In genomic region chr9:121494006-121494767, GRCm38 (mm10) we compare ENCODE assay signal across 7 mouse cellular contexts. TPM values are rescaled to one million over a fixed set of nuclear protein-coding genes. Genes with fewer than 3 reads are reported as not detected.
DNase-seq lines count a peak whose midpoint lies in the region; ATAC-seq and TF ChIP-seq lines count a peak whose summit lies in the region.

No protein-coding gene starts in this region.

- TF ChIP-seq EP300 in liver, postnatal 0 days (IDR thresholded peaks at IDR 0.05; ENCODE audit: low read depth), result no peak

- no peak for TF ChIP-seq CTCF in liver, postnatal 0 days (IDR thresholded peaks at IDR 0.05; ENCODE audit: low read depth)

- no peak overlapping the region for H3K9ac ChIP-seq in liver, embryonic 12.5 days
- no peak overlapping the region for H3K9ac ChIP-seq in liver, postnatal 0 days (replicated peaks)
- peak overlapping the region; percentile 31; the same call in 1 of the 2 replicates for H3K9ac ChIP-seq in embryonic facial prominence, embryonic 14.5 days (ENCODE audit: low read depth, low read length)
- no peak overlapping the region for H3K9ac ChIP-seq in stomach, embryonic 14.5 days (replicated peaks; ENCODE audit: low read depth, low read length)

- 6% methylated on average over 48 of the region's 48 CpGs for WGBS in liver, embryonic 12.5 days (ENCODE audit: insufficient replicate concordance)
- 5% methylated on average over 48 of the region's 48 CpGs for whole genome bisulfite sequencing in liver, postnatal 0 days (ENCODE audit: insufficient replicate concordance)
- 2% methylated on average over 45 of the region's 48 CpGs for WGBS in embryonic facial prominence, embryonic 14.5 days
- WGBS in limb, embryonic 10.5 days, result 3% methylated on average over 48 of the region's 48 CpGs
- 3% methylated on average over 46 of the region's 48 CpGs for WGBS in stomach, embryonic 14.5 days

- H3K27ac ChIP-seq in liver, embryonic 12.5 days, result no peak overlapping the region
- no peak overlapping the region for H3K27ac ChIP-seq in liver, postnatal 0 days (ENCODE audit: low read depth)
- no peak overlapping the region for H3K27ac ChIP-seq in embryonic facial prominence, embryonic 14.5 days (replicated peaks; ENCODE audit: low read depth, low read length)
- H3K27ac ChIP-seq in limb, embryonic 10.5 days, result no peak overlapping the region
- no peak overlapping the region for H3K27ac ChIP-seq in stomach, embryonic 14.5 days (ENCODE audit: low read length)

- intact Hi-C loops in left cerebral cortex, postnatal 4 days (cut with DNase I), result loop anchor here (5.0 kb wide), 1 partner anchor 108 kb away; no protein-coding TSS in a partner anchor

- H3K27me3 ChIP-seq in liver, embryonic 12.5 days (replicated peaks), result peaks cover 72% of the 10 kb centered on the region
- peaks cover 45% of the 10 kb centered on the region for H3K27me3 ChIP-seq in liver, postnatal 0 days (ENCODE audit: insufficient read depth, low read length)
- peaks cover 60% of the 10 kb centered on the region for H3K27me3 ChIP-seq in embryonic facial prominence, embryonic 14.5 days (replicated peaks; ENCODE audit: control insufficient read depth, insufficient read depth, low read length)
- H3K27me3 ChIP-seq in limb, embryonic 10.5 days (ENCODE audit: low read depth, poor library complexity, severe bottlenecking), result peaks cover 64% of the 10 kb centered on the region
- H3K27me3 ChIP-seq in stomach, embryonic 14.5 days (ENCODE audit: control insufficient read depth, insufficient read depth, low read length), result peaks cover 22% of the 10 kb centered on the region

- no peaks in the 10 kb centered on the region for H3K36me3 ChIP-seq in liver, embryonic 12.5 days
- H3K36me3 ChIP-seq in liver, postnatal 0 days (replicated peaks; ENCODE audit: insufficient read depth, low read length), result no peaks in the 10 kb centered on the region
- H3K36me3 ChIP-seq in embryonic facial prominence, embryonic 14.5 days (ENCODE audit: control insufficient read depth, insufficient read depth, low read length), result no peaks in the 10 kb centered on the region
- no peaks in the 10 kb centered on the region for H3K36me3 ChIP-seq in limb, embryonic 10.5 days
- H3K36me3 ChIP-seq in stomach, embryonic 14.5 days (ENCODE audit: control insufficient read depth, insufficient read depth, low read length), result no peaks in the 10 kb centered on the region

- H3K4me2 ChIP-seq in liver, embryonic 12.5 days, result peak overlapping the region; percentile 45; the same call in 1 of the 2 replicates
- no peak overlapping the region for H3K4me2 ChIP-seq in liver, postnatal 0 days (ENCODE audit: low read depth, low read length)
- peak overlapping the region; percentile 55 for H3K4me2 ChIP-seq in embryonic facial prominence, embryonic 14.5 days (ENCODE audit: low read depth, low read length)
- peak overlapping the region; percentile 39 for H3K4me2 ChIP-seq in stomach, embryonic 14.5 days (replicated peaks; ENCODE audit: low read depth, low read length)

- H3K4me3 ChIP-seq in liver, embryonic 12.5 days, result peak overlapping the region; percentile 7; the same call in 1 of the 2 replicates
- H3K4me3 ChIP-seq in liver, postnatal 0 days (ENCODE audit: low read depth, low read length), result no peak overlapping the region
- peak overlapping the region; percentile 33 for H3K4me3 ChIP-seq in embryonic facial prominence, embryonic 14.5 days (ENCODE audit: low read depth, low read length)
- H3K4me3 ChIP-seq in limb, embryonic 10.5 days, result peak overlapping the region; percentile 48
- H3K4me3 ChIP-seq in stomach, embryonic 14.5 days (ENCODE audit: low read depth, low read length), result peak overlapping the region; percentile 23

- H3K9me3 ChIP-seq in liver, embryonic 12.5 days (replicated peaks), result no peaks in the 10 kb centered on the region
- no peaks in the 10 kb centered on the region for H3K9me3 ChIP-seq in liver, postnatal 0 days (ENCODE audit: low read length)
- no peaks in the 10 kb centered on the region for H3K9me3 ChIP-seq in embryonic facial prominence, embryonic 14.5 days (ENCODE audit: control insufficient read depth, low read length)
- H3K9me3 ChIP-seq in limb, embryonic 10.5 days (replicated peaks), result no peaks in the 10 kb centered on the region
- no peaks in the 10 kb centered on the region for H3K9me3 ChIP-seq in stomach, embryonic 14.5 days (ENCODE audit: control insufficient read depth, low read depth, low read length)

- no peak for ATAC-seq in liver, embryonic 12.5 days
- no peak for ATAC-seq in liver, postnatal 0 days
- ATAC-seq in embryonic facial prominence, embryonic 14.5 days (ENCODE audit: low read depth), result peak; percentile 28; the same call in 1 of the 2 replicates
- no peak for ATAC-seq in stomach, embryonic 14.5 days (ENCODE audit: insufficient number of reproducible peaks, insufficient read depth, low FRiP score, low read depth)

- no peak for DNase-seq in liver, postnatal 0 days
- DNase-seq in embryonic facial prominence, embryonic 14.5 days (ENCODE audit: low spot score), result peak; percentile 8
- DNase-seq in limb, embryonic 10.5 days (ENCODE audit: low spot score), result peak; percentile 57
- no peak for DNase-seq in urinary bladder, postnatal 4 days (ENCODE audit: low spot score in 2 of 2)
- DNase-seq in left cerebral cortex, postnatal 4 days, result no peak

- H3K4me1 ChIP-seq in liver, embryonic 12.5 days, result no peaks in the 10 kb centered on the region
- no peaks in the 10 kb centered on the region for H3K4me1 ChIP-seq in liver, postnatal 0 days (ENCODE audit: insufficient read depth)
- H3K4me1 ChIP-seq in embryonic facial prominence, embryonic 14.5 days (ENCODE audit: control insufficient read depth, insufficient read depth, low read length), result no peaks in the 10 kb centered on the region
- H3K4me1 ChIP-seq in limb, embryonic 10.5 days, result peaks cover 22% of the 10 kb centered on the region
- H3K4me1 ChIP-seq in stomach, embryonic 14.5 days (ENCODE audit: control insufficient read depth, insufficient read depth, low read length), result peaks cover 15% of the 10 kb centered on the region; the same call in 1 of the 2 replicates

RNA-seq across cellular contexts. Expression of gene Cck, which starts 1.3 kb away (rescaled TPM):
- 1.2 and 1.5 TPM in 2 replicates for polyA plus RNA-seq in liver, embryonic 12.5 days (2016; fragmentation: Nextera tagmentation; extraction: Ambion mirVana)
- not detected in 2 replicates for polyA plus RNA-seq in liver, postnatal 0 days (2015; fragmentation: Nextera tagmentation; extraction: Ambion mirVana)
- polyA plus RNA-seq in embryonic facial prominence, embryonic 14.5 days (2014; fragmentation: Nextera tagmentation; extraction: Ambion mirVana), result 8.6 and 9.0 TPM in 2 replicates
- 0.68 and 0.86 TPM in 2 replicates for polyA plus RNA-seq in limb, embryonic 10.5 days (2016; fragmentation: Nextera tagmentation; extraction: Ambion mirVana)
- 2.6 and 3.0 TPM in 2 replicates for polyA plus RNA-seq in stomach, embryonic 14.5 days (2014; fragmentation: Nextera tagmentation; extraction: Ambion mirVana)
- total RNA-seq in left cerebral cortex, postnatal 4 days (2021), result 100 to 1,000 TPM; 175 to 187 TPM

Comparison
In these comparisons a context has a peak if more than half of its experiments do, and no peak if none do; other contexts are left out.
1. DNase-seq: peak in embryonic facial prominence, embryonic 14.5 days (single experiment) and limb, embryonic 10.5 days (single experiment); none in liver, postnatal 0 days (single experiment), urinary bladder, postnatal 4 days (0 of 2) and left cerebral cortex, postnatal 4 days (single experiment).